Mouse (Mus musculus): ENCODE measurements around the gene Zfp872.

- no peak for TF ChIP-seq GATA1 (IDR thresholded peaks at IDR 0.05; ENCODE audit: borderline replicate concordance, low read length)
- no peak for TF ChIP-seq FLI1 (IDR thresholded peaks at IDR 0.05; ENCODE audit: low read length)
Measured at GRCm38 (mm10) chr9:22213785-22214194, 25.9 kb downstream of the Zfp872 start.

All from megakaryocyte, embryonic 14.5 days (primary cell).